Mouse (Mus musculus): ENCODE measurements around the gene Dnaja3. TPM values are rescaled to one million over a fixed set of nuclear protein-coding genes. Genes with fewer than 3 reads are reported as not detected.
"Not testable (repeated sequence)": the region's sequence is repeated elsewhere in the genome, so short reads cannot be mapped to it uniquely, and the experiment has no call there.

Dnaja3 gene
- polyA plus RNA-seq, 1 experiment from 2014 or later, result 87.8 TPM

- DNase-seq (ENCODE audit: low spot score) (no peak), ATAC-seq (replicated peaks; ENCODE audit: low FRiP score, low read depth) (no peak)
- Histone ChIP-seq H3K27me3 (ENCODE audit: insufficient read depth, low read length) (no peaks in the 10 kb centered on the region), H3K9me3 (replicated peaks; ENCODE audit: low read length) (no peaks in the 10 kb centered on the region), H3K27ac (peak overlapping the region; percentile 82), H3K4me3 (replicated peaks; ENCODE audit: low read depth, low read length) (peak overlapping the region; percentile 85), H3K9ac (ENCODE audit: low read depth, low read length) (peak overlapping the region; percentile 84), H3K36me3 (ENCODE audit: insufficient read depth, low read length) (no peaks in the 10 kb centered on the region; the same call in 1 of the 2 replicates), H3K4me2 (ENCODE audit: low read length) (peak overlapping the region; percentile 72), H3K4me1 (replicated peaks; ENCODE audit: insufficient read depth, low read length) (0 out of 2 replicates have a peak, but pooled peaks cover 4% of the 10 kb centered on the region)
- no peak for TF ChIP-seq CTCF (IDR thresholded peaks at IDR 0.05; ENCODE audit: low read depth)
- 0% methylated on average over 9 of the region's 9 CpGs for WGBS
Observed at GRCm38 (mm10) chr16:4684457-4684791, 44.6 kb downstream of the Dnaja3 start.

GRCm38 (mm10) chr16:4689371-4689770, 49.6 kb downstream of the Dnaja3 start:
- not testable (repeated sequence) for DNase-seq (ENCODE audit: low spot score); ATAC-seq (replicated peaks; ENCODE audit: low FRiP score, low read depth); H3K9me3 ChIP-seq (replicated peaks; ENCODE audit: low read length); H3K27ac ChIP-seq; H3K9ac ChIP-seq (ENCODE audit: low read depth, low read length); H3K4me1 ChIP-seq (replicated peaks; ENCODE audit: insufficient read depth, low read length); H3K27me3 ChIP-seq (ENCODE audit: insufficient read depth, low read length); H3K4me3 ChIP-seq (replicated peaks; ENCODE audit: low read depth, low read length); H3K4me2 ChIP-seq (ENCODE audit: low read length)
- WGBS, result 98% methylated on average over 4 of the region's 4 CpGs
- peaks cover 32% of the 10 kb centered on the region for H3K36me3 ChIP-seq (ENCODE audit: insufficient read depth, low read length)
- peak; percentile 36; the same call in 1 of the 2 replicates for TF ChIP-seq CTCF (IDR thresholded peaks at IDR 0.05; ENCODE audit: low read depth)

- no peak overlapping the region for H3K27ac ChIP-seq
- no peaks in the 10 kb centered on the region for H3K9me3 ChIP-seq (replicated peaks; ENCODE audit: low read length)
- WGBS, result 92% methylated on average over 3 of the region's 3 CpGs
- H3K4me3 ChIP-seq (replicated peaks; ENCODE audit: low read depth, low read length), result no peak overlapping the region
- H3K4me2 ChIP-seq (ENCODE audit: low read length), result no peak overlapping the region
- no peak overlapping the region for H3K9ac ChIP-seq (ENCODE audit: low read depth, low read length)
- H3K4me1 ChIP-seq (replicated peaks; ENCODE audit: insufficient read depth, low read length), result no peaks in the 10 kb centered on the region
- H3K36me3 ChIP-seq (ENCODE audit: insufficient read depth, low read length), result peaks cover 64% of the 10 kb centered on the region
- ATAC-seq (replicated peaks; ENCODE audit: low FRiP score, low read depth) (no peak), DNase-seq (ENCODE audit: low spot score) (no peak)
- H3K27me3 ChIP-seq (ENCODE audit: insufficient read depth, low read length), result no peaks in the 10 kb centered on the region
- TF ChIP-seq CTCF (IDR thresholded peaks at IDR 0.05; ENCODE audit: low read depth), result no peak
Observed at GRCm38 (mm10) chr16:4701211-4701610, 61.4 kb downstream of the Dnaja3 start.

GRCm38 (mm10) chr16:4702646-4703045, 62.9 kb downstream of the Dnaja3 start:
- Histone ChIP-seq H3K4me2 (ENCODE audit: low read length) (no peak overlapping the region), H3K27me3 (ENCODE audit: insufficient read depth, low read length) (no peaks in the 10 kb centered on the region), H3K9me3 (replicated peaks; ENCODE audit: low read length) (no peaks in the 10 kb centered on the region), H3K4me3 (replicated peaks; ENCODE audit: low read depth, low read length) (no peak overlapping the region), H3K4me1 (replicated peaks; ENCODE audit: insufficient read depth, low read length) (no peaks in the 10 kb centered on the region), H3K9ac (ENCODE audit: low read depth, low read length) (no peak overlapping the region), H3K36me3 (ENCODE audit: insufficient read depth, low read length) (peaks cover 61% of the 10 kb centered on the region), H3K27ac (no peak overlapping the region)
- TF ChIP-seq CTCF (IDR thresholded peaks at IDR 0.05; ENCODE audit: low read depth), result no peak
- WGBS, result 37% methylated on average over 1 of the region's 1 CpGs
- ATAC-seq (replicated peaks; ENCODE audit: low FRiP score, low read depth), result no peak
- DNase-seq (ENCODE audit: low spot score), result no peak

GRCm38 (mm10) chr16:4705541-4705940, 65.8 kb downstream of the Dnaja3 start:
- ATAC-seq (replicated peaks; ENCODE audit: low FRiP score, low read depth) (no peak), DNase-seq (ENCODE audit: low spot score) (no peak)
- Histone ChIP-seq H3K27me3 (ENCODE audit: insufficient read depth, low read length) (no peaks in the 10 kb centered on the region), H3K9me3 (replicated peaks; ENCODE audit: low read length) (no peaks in the 10 kb centered on the region), H3K4me1 (replicated peaks; ENCODE audit: insufficient read depth, low read length) (no peaks in the 10 kb centered on the region), H3K27ac (no peak overlapping the region), H3K9ac (ENCODE audit: low read depth, low read length) (no peak overlapping the region), H3K36me3 (ENCODE audit: insufficient read depth, low read length) (peaks cover 64% of the 10 kb centered on the region), H3K4me3 (replicated peaks; ENCODE audit: low read depth, low read length) (no peak overlapping the region), H3K4me2 (ENCODE audit: low read length) (no peak overlapping the region)
- TF ChIP-seq CTCF (IDR thresholded peaks at IDR 0.05; ENCODE audit: low read depth), result no peak
- 59% methylated on average over 4 of the region's 4 CpGs for WGBS

GRCm38 (mm10) chr16:4711173-4711572, 71.4 kb downstream of the Dnaja3 start:
- H3K4me1 ChIP-seq (replicated peaks; ENCODE audit: insufficient read depth, low read length), result no peaks in the 10 kb centered on the region
- no peaks in the 10 kb centered on the region for H3K27me3 ChIP-seq (ENCODE audit: insufficient read depth, low read length)
- no peak for DNase-seq (ENCODE audit: low spot score)
- peaks cover 30% of the 10 kb centered on the region for H3K36me3 ChIP-seq (ENCODE audit: insufficient read depth, low read length)
- 93% methylated on average over 4 of the region's 4 CpGs for WGBS
- H3K27ac ChIP-seq, result no peak overlapping the region
- no peak overlapping the region for H3K9ac ChIP-seq (ENCODE audit: low read depth, low read length)
- ATAC-seq (replicated peaks; ENCODE audit: low FRiP score, low read depth), result no peak
- TF ChIP-seq CTCF (IDR thresholded peaks at IDR 0.05; ENCODE audit: low read depth), result no peak
- H3K4me3 ChIP-seq (replicated peaks; ENCODE audit: low read depth, low read length), result no peak overlapping the region
- H3K4me2 ChIP-seq (ENCODE audit: low read length), result no peak overlapping the region
- no peaks in the 10 kb centered on the region for H3K9me3 ChIP-seq (replicated peaks; ENCODE audit: low read length)
